Mouse (Mus musculus): ENCODE measurements around the gene Trpv5. TPM values are rescaled to one million over a fixed set of nuclear protein-coding genes. Genes with fewer than 3 reads are reported as not detected.

Gene Trpv5
- total and polyA plus RNA-seq, 3 experiments, result 0.12 to 0.26 TPM; not detected in 1

DNA sequence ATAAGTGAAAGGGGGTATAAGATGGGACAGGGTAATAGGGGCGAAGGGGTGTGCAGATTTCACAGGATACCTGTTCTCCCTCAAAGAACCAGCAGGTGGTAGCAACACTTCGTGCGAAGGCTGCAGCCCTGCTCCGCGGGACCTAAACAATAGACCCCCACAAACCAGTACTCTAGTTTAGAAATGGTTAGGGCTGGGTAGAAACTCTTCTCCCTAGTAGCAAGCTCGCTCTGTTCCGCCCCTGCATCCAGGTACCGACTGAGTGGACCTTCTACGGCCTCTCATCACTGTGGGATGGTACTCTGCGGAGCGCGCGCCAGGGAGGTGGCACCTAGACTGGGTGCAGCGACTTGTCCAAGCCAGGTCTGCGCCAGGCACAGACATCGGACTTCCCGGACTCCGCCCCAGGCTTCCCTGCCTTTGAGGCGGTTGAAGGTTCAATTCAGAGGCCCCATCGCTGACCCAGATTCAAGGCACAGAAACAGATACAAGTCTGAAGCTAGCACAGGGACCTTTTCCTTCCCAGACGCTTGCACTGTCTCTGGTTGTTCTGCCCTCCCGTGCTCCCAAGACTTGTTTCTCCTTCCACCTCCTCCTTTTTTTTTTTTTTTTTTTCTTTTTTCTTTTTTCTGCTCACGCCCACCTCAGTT, 76.0 kb downstream of the Trpv5 start:
- no peaks in the 10 kb centered on the region for H3K4me1 ChIP-seq (ENCODE audit: control insufficient read depth in 1 of 2, insufficient read depth in 2 of 2, low read length in 2 of 2)
- H3K27me3 ChIP-seq (ENCODE audit: control insufficient read depth in 1 of 2, insufficient read depth in 2 of 2, low read length in 2 of 2), result peaks cover 0 to 2% of the 10 kb centered on the region in 2 experiments; a peak in 2 of 4 replicates

More for the DNA sequence above, 76.0 kb downstream of the Trpv5 start:
- peak; percentile 65 for DNase-seq (ENCODE audit: low read depth, low spot score)
- no peaks in the 10 kb centered on the region for H3K9me3 ChIP-seq (replicated peaks; ENCODE audit: insufficient read depth, low read length)
- peak overlapping the region; percentile 82 to 83 for H3K4me3 ChIP-seq (ENCODE audit: control insufficient read depth in 1 of 2, insufficient read depth in 1 of 2, low read depth in 2 of 2, low read length in 2 of 2)
- H3K27ac ChIP-seq (ENCODE audit: control insufficient read depth, low read depth, low read length), result no peak overlapping the region
- no peaks in the 10 kb centered on the region for H3K36me3 ChIP-seq (ENCODE audit: control insufficient read depth in 1 of 2, insufficient read depth in 2 of 2, low read length in 2 of 2)
- H3K79me2 ChIP-seq (ENCODE audit: control insufficient read depth, insufficient read depth, low read length, poor library complexity), result no peaks in the 10 kb centered on the region; the same call in 1 of the 2 replicates
- TF ChIP-seq MEF2A (IDR thresholded peaks at IDR 0.05; ENCODE audit: extremely low read depth, insufficient replicate concordance, low read depth, low read length, poor library complexity, severe bottlenecking) (no peak), NRF1 (IDR thresholded peaks at IDR 0.05; ENCODE audit: insufficient read depth, low read depth, low read length, poor library complexity, severe bottlenecking) (0 out of 2 replicates have a peak, but pooled peaks have one; percentile 18), ZNF384 (IDR thresholded peaks at IDR 0.05; ENCODE audit: low read depth, low read length) (peak; percentile 25; the same call in 1 of the 2 replicates), SMC3 (IDR thresholded peaks at IDR 0.05; ENCODE audit: low read depth, low read length) (peak; percentile 65), CTCF (IDR thresholded peaks at IDR 0.05 in 2 of 3, conservative IDR thresholded peaks at IDR 0.05 in 1 of 3; ENCODE audit: control insufficient read depth in 1 of 3, insufficient read depth in 1 of 3, low read depth in 2 of 3, low read length in 3 of 3, poor library complexity in 1 of 3, severe bottlenecking in 1 of 3) (peak; percentile 51 to 75 (median 68)), POLR2A (IDR thresholded peaks at IDR 0.05; ENCODE audit: control insufficient read depth in 1 of 2, insufficient read depth in 1 of 2, low read depth in 1 of 2, low read length in 2 of 2, poor library complexity in 1 of 2) (no peak), SIN3A (IDR thresholded peaks at IDR 0.05; ENCODE audit: low read length) (0 out of 2 replicates have a peak, but pooled peaks have one; percentile 20), POLR2AphosphoS5 (IDR thresholded peaks at IDR 0.05; ENCODE audit: borderline replicate concordance, low read depth, low read length) (no peak), ZC3H11A (IDR thresholded peaks at IDR 0.05; ENCODE audit: low read depth, low read length) (peak; percentile 66), RAD21 (IDR thresholded peaks at IDR 0.05; ENCODE audit: low read depth, low read length) (peak; percentile 78)
- H3K9ac ChIP-seq (ENCODE audit: control insufficient read depth, low read depth, low read length, poor library complexity, severe bottlenecking), result peak overlapping the region; percentile 71

Other genes with a start within 250 kb of the Trpv5 start
- gene Gm10334, start 234.6 kb downstream of the Trpv5 start, total RNA-seq (2012; rRNA removed), result not detected in 2 replicates
- not detected for gene Gm10334, start 234.6 kb downstream of the Trpv5 start, polyA plus RNA-seq (2012; ENCODE audit: insufficient read depth in 1 of 2, insufficient read length in 2 of 2, low read depth in 1 of 2, low replicate concordance in 2 of 2, missing spikeins in 1 of 2)
- gene Prss1, start 221.8 kb downstream of the Trpv5 start, total RNA-seq (2012; rRNA removed), result not detected in 2 replicates
- gene Prss1, start 221.8 kb downstream of the Trpv5 start, polyA plus RNA-seq (2012; ENCODE audit: insufficient read depth in 1 of 2, insufficient read length in 2 of 2, low read depth in 1 of 2, low replicate concordance in 2 of 2, missing spikeins in 1 of 2), result not detected
- gene Prss2, start 159.0 kb downstream of the Trpv5 start, total RNA-seq (2012; rRNA removed), result not detected in 2 replicates
- gene Prss2, start 159.0 kb downstream of the Trpv5 start, polyA plus RNA-seq (2012; ENCODE audit: insufficient read depth in 1 of 2, insufficient read length in 2 of 2, low read depth in 1 of 2, low replicate concordance in 2 of 2, missing spikeins in 1 of 2), result not detected
- 0.88 and 1.0 TPM in 2 replicates for gene Ephb6, start 75.3 kb downstream of the Trpv5 start, total RNA-seq (2012; rRNA removed)
- 1 to 10 TPM in 1 of 2 experiments, not detected in 1; 5.2 TPM for gene Ephb6, start 75.3 kb downstream of the Trpv5 start, polyA plus RNA-seq (2012; ENCODE audit: insufficient read depth in 1 of 2, insufficient read length in 2 of 2, low read depth in 1 of 2, low replicate concordance in 2 of 2, missing spikeins in 1 of 2)
- not detected in 2 replicates for gene Trpv6, start 44.4 kb downstream of the Trpv5 start, total RNA-seq (2012; rRNA removed)
- not detected for gene Trpv6, start 44.4 kb downstream of the Trpv5 start, polyA plus RNA-seq (2012; ENCODE audit: insufficient read depth in 1 of 2, insufficient read length in 2 of 2, low read depth in 1 of 2, low replicate concordance in 2 of 2, missing spikeins in 1 of 2)
- not detected in 2 replicates for gene Llcfc1, start 3.7 kb upstream of the Trpv5 start, total RNA-seq (2012; rRNA removed)
- not detected for gene Llcfc1, start 3.7 kb upstream of the Trpv5 start, polyA plus RNA-seq (2012; ENCODE audit: insufficient read depth in 1 of 2, insufficient read length in 2 of 2, low read depth in 1 of 2, low replicate concordance in 2 of 2, missing spikeins in 1 of 2)
- gene Kel, start 23.6 kb upstream of the Trpv5 start, total RNA-seq (2012; rRNA removed), result 21.5 and 31.0 TPM in 2 replicates
- 10 to 100 TPM in 1 of 2 experiments, not detected in 1; 79.6 TPM for gene Kel, start 23.6 kb upstream of the Trpv5 start, polyA plus RNA-seq (2012; ENCODE audit: insufficient read depth in 1 of 2, insufficient read length in 2 of 2, low read depth in 1 of 2, low replicate concordance in 2 of 2, missing spikeins in 1 of 2)
- gene Olfr459, start 94.4 kb upstream of the Trpv5 start, total RNA-seq (2012; rRNA removed), result not detected in 2 replicates
- gene Olfr459, start 94.4 kb upstream of the Trpv5 start, polyA plus RNA-seq (2012; ENCODE audit: insufficient read depth in 1 of 2, insufficient read length in 2 of 2, low read depth in 1 of 2, low replicate concordance in 2 of 2, missing spikeins in 1 of 2), result not detected
- gene Pip, start 166.8 kb upstream of the Trpv5 start, total RNA-seq (2012; rRNA removed), result not detected in 2 replicates
- not detected for gene Pip, start 166.8 kb upstream of the Trpv5 start, polyA plus RNA-seq (2012; ENCODE audit: insufficient read depth in 1 of 2, insufficient read length in 2 of 2, low read depth in 1 of 2, low replicate concordance in 2 of 2, missing spikeins in 1 of 2)
- not detected in 2 replicates for gene Sval2, start 172.2 kb upstream of the Trpv5 start, total RNA-seq (2012; rRNA removed)
- not detected for gene Sval2, start 172.2 kb upstream of the Trpv5 start, polyA plus RNA-seq (2012; ENCODE audit: insufficient read depth in 1 of 2, insufficient read length in 2 of 2, low read depth in 1 of 2, low replicate concordance in 2 of 2, missing spikeins in 1 of 2)